Mouse (Mus musculus) gastrocnemius, postnatal 36 days (tissue): ENCODE results near the gene Smtnl1. TPM values are rescaled to one million over a fixed set of nuclear protein-coding genes. Genes with fewer than 3 reads are reported as not detected.

Experiments
- DNase-seq, 2 experiments: peaks; one replicate each; pipeline ENCODE4 v3.0.0; 2022
- intact Hi-C: fragments of 180-260 bp; cut with DNase I; formaldehyde crosslinking; loops from one replicate; pipeline ENCODE4 v1.15.1; 2025
- long read RNA-seq, 2 experiments: library from polyadenylated mRNA; stranded (forward); transcript quantifications; one replicate each; pipeline ENCODE4 v2.0.0; 2021
- total RNA-seq, 2 experiments: library from RNA; stranded (reverse); gene quantifications; 2 replicates each; pipeline ENCODE4 v1.2.3; 2021

Smtnl1 gene
- total RNA-seq: 10 to 100 TPM; 58.7 to 84.0 TPM
- long read RNA-seq, experiment 1, transcript Smtnl1-201 (8 exons, 1,761 nt): major isoform, 71 of 83 reads
- long read RNA-seq, experiment 1, partial matches to known transcripts: 6 of 83 reads
- long read RNA-seq, experiment 1, other reads (novel, unspliced or antisense): 6 of 83 reads
- long read RNA-seq, experiment 2, transcript Smtnl1-201 (8 exons, 1,761 nt): major isoform, 134 of 152 reads
- long read RNA-seq, experiment 2, partial matches to known transcripts: 12 of 152 reads
- long read RNA-seq, experiment 2, other reads (novel, unspliced or antisense): 6 of 152 reads

DNA sequence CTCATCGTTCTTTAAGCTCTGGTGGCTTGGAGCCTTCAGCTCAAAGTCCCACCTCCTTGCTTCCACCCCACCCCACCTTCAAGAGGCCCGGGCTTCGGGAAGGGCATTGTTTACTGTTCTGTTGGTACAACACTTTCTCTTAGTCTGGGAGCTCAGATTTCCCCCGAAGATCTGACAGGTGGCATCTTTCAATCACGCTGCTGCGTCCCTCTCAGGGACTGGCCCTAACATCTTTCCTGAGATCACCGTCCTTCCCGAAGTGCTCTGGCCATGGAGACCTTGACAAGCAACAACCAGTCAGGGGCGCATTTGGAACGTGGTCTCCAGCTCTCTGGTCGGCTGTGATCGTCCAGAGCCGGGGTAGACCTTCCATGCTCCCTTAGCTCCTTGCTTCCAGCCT lies at the start of gene Smtnl1:
TSS of gene Smtnl1 (minus strand) at position 101 of the 400 bp plus-strand sequence.
- no peak for DNase-seq
- intact Hi-C loops: loop anchor here (10.0 kb wide), 1 partner anchor 222 kb away; the partner anchor contains the start of gene Tnks1bp1

DNA sequence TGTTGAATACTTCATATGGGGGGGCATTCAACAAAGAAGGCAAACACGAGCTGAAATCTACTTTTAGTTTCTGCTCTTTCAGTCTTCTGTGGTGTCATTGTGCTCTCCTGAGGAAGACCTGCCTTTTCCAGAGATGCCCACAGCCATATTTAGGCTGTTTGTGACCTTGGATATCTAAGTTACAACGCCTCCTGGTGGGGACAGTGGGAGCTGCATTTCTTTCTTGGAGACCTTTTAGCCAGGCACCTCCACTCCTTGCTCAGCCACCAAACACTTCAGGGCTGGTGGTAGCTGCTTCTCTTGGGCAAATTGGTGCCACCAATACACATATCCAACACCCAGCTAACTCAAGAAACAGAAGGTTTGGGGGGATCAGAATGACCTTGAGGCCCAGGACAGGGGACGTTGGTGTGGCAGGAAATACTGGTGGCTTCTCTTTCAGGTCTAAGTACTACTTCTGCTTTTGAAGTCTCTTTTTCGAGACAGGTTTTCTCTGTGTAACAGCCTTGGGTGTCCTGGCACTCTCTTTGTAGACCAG lies 48.2 kb upstream of the Smtnl1 start:
- no peak for DNase-seq
- intact Hi-C loops: no loop called here

DNA sequence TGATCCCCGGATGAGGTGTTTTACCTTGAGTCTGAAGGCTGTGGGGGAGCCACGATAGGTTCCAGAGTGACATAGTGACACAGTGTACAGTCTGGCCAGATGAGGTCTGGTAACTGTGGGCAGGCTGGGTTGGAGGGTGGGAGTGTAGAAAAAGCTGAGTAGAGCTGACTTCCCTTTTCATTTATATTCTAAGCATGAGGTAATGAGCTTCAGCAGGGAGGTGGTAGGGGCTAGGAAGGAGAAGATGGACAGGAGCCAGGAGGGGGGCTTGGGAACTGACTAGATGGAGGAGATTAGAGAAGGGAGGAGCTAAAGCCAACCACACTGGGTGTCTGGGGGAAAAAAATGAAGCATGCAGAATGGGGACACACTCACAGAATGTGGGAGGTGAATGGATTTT lies 46.5 kb upstream of the Smtnl1 start:
- intact Hi-C loops: loop anchor here (5.0 kb wide), 1 partner anchor 37 kb away; no protein-coding TSS in a partner anchor
- no peak for DNase-seq

DNA sequence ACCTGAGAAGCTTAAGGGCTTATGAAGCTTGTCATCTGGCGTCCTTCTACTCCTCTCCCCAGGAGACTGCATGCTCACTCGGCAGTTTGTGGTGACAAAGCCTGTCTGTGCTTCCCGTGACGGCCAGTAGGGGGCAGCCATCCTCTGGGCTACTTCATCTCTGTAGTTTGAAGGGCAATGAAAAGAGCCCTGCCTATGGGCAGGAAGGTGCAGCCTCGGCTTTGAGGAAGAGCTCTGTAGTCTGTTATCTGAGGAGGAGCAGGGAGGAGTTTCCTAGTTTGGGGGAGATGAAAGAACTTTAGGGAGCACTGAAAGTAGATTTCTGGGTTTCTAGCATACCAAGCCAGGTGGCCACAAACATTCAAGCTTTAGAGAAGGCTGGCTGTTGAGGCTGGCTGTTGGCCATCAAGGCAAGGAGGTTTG lies 46.1 kb upstream of the Smtnl1 start:
- DNase-seq: peak; percentile 57 to 63
- intact Hi-C loops: loop anchor here (5.0 kb wide), 1 partner anchor 36 kb away; no protein-coding TSS in a partner anchor

DNA sequence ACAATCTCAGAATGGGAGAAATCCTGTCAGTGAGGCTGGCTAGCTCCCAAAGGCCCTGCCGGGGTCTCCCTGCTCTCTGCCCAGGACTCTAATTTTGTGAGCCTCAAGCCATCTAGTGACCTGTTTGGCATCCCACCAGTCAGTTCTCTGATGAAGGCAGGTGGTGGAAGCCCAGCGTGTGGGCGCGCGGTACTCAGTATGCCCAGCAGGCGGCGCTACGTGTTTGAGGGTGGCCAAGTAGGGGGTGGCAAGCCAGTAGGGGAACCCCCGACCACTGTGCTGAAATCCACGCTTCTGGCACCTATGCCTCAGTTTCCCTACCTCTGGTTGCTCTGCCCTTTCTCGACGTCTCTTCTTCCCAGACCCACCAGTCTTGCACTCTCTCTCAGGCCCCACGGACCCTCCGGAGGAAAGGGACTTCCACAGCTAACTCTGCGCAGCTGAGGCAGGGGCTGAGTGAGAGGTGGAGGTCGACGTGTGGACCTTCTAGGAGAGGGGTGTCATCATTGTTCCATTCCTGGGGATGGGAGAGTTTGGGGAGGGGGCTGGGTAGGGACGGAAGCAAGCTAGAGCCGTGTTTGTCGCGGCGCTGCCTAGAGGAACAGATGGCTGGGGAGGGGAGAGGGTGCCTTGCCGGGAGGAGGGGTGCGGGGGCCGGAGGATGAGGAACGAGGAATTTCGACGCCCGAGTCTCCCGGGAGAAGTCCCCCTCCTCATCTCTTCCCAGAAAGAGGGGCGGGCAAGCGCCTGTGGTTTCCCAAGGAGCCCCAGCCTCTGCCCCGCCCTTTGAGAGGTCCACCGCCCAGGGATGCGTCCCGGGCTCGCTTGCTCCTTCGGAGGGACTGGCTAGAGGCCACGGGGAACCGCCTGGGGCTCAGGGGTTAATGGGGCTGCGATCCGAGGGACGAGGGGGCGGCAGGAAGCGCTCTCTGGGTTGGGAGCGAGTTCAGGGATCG lies 43.4 kb upstream of the Smtnl1 start:
- no peak for DNase-seq
- intact Hi-C loops: loop anchor here (5.0 kb wide), 1 partner anchor 34 kb away; no protein-coding TSS in a partner anchor

DNA sequence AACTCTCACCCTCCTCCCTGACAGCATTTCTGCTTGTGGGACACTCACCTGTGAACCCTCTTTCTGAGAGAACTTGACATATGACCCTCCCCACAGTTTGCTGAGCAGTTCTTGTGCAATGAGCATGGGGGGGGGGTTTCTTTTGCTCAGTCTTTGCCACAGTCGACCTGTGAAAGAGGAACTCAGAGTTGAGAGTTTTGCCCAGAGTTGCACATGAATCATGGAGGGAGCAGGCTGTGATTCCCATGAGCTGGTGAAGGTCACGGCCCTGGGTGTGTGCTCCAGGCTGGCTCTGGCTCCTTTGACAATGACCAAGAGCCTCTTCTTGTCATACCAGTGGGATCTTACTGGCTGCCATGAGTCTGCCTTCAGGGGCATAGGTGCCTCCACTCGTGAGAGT lies 39.8 kb upstream of the Smtnl1 start:
- intact Hi-C loops: no loop called here
- DNase-seq: no peak

DNA sequence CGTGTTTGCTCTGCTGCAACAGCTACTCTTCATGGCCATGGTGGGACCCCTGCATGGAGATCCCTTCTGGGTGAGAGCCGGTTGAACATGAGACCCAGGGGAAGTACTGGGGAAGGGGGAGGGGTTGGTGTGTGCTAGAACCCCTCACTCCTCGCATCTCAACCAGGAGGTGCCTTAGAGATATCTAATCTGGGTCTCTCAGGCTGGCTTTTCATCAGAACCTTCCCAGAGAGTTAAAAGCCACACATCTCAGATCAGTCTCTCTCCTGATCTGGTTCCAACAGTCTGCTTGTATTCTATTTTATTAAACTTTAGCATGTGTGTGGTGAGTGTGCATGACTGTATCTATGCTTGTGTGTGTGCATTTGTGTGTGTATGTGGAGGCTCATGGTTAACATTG lies 39.0 kb upstream of the Smtnl1 start:
- no peak for DNase-seq
- intact Hi-C loops: no loop called here

DNA sequence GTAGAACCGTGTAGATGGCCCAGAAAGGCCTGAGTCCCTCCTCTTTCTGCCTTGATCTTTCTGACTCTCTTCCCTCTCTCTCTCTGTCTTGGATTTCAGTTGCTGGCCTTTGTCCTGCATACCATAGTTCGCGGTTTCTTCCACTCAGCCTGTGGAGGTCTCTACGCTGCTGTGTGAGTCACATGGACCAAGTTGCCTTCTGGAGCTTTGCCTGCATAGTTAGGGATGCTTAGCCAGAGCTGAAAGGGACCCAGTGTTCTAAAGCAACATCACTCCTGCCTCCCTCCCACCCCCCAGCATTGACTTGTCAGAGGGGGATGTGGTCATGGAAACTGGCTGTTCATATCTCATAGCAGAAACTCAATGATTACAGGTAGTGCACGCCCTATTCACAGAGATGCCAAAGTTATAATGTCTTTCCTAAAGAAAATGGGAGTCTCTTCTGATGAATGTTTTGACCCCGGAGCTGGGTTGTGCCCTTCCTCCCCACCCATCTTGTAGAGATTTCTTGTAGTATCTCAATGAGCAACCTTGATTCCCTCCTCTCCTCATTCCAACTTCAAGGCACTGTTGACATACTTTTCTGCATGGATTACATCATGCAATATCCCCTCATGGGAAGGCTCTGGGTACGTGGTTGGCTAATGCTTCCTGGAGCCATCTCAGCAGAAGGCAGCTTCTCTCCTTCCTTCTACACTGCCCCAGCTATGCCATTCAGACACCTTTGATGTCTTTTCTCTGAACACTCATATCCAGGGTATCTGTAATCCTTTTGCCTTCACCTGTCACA lies 37.7 kb upstream of the Smtnl1 start:
- DNase-seq: no peak
- intact Hi-C loops: no loop called here

DNA sequence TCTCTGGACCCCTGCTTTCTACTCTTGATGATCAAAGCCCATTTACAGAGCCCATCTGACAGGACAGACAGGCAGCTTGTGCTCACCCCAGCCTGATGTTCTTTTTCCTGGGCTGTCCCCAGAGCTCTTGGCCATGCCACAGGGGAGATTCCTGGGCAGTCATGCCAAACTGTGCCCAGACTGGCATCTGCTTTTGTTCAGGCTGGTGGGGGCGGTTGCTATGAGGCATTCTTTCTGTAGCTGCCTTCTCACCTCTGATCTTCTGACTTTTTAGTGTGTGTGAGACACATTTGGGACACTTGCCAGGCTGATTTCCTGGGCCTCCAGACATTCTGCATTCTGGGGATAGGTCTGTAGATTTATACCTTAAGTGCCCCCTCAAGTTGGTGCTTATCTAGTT lies 36.1 kb upstream of the Smtnl1 start:
- intact Hi-C loops: no loop called here
- DNase-seq: no peak

DNA sequence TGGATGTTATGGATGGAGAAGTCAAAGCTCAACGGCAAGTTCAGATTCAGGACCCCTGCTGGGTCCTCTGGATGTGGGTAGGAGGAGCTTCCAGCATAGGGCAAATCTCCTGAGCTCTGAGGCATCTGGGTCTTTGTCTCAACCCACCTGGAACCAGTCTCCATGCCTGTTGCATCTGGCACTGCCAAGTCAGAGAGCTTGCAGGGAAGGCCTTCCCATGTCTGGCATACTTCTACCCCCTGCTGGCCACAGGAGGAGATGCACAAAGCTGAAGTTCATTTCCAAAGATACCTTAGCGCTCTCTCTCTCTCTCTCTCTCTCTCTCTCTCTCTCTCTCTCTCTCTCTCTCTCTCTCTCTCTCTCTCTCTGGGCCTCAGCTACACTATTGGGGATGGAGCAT lies 33.3 kb upstream of the Smtnl1 start:
- peak in 1 of 2 experiments; percentile 50 for DNase-seq
- intact Hi-C loops: loop anchor here (1.0 kb wide), 1 partner anchor 24 kb away; no protein-coding TSS in a partner anchor

DNA sequence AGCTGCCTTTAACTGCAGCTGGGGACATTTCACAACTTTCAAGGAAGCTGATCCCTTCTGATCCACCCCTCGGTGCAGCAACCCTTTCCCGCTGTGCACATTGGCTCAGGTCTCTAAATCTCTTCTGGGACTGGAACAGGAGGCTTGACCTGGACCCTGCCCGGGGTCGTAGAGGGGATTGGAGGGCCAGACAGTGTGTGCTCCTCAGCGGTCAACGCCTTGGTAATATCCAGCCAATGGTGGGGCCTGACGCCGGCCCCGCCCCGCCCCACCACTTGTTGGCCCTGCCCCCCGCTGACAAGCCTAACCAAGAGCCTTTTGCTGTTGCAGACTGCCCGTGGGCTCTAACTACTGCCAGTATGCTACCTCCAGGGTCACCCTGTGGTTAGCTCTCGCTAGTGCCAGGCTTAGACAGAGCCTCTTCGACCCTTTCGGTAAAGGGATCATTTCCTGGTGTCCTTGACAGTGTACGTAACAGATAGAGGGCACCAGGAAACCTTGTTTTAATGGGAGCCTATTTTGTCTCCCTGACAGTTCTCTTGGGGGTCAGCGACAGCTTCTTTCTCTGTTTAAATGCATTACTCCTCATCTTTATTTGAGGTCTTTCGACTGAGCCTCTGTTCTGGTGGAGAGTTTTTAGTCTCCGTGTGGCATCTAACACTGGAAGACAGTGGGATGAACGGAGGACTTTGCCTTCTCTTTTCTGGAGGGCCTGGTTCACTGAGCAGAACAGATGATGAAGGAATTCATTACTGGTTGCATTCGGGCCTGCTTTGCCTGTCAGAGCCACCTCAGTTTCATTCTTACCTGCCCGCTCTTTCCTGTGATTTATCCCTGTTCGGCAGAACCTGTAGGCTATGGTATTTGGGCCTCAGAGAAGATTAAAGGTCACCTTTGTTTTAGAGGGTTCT lies 28.9 kb upstream of the Smtnl1 start:
- peak; percentile 66 to 76 for DNase-seq
- intact Hi-C loops: no loop called here

DNA sequence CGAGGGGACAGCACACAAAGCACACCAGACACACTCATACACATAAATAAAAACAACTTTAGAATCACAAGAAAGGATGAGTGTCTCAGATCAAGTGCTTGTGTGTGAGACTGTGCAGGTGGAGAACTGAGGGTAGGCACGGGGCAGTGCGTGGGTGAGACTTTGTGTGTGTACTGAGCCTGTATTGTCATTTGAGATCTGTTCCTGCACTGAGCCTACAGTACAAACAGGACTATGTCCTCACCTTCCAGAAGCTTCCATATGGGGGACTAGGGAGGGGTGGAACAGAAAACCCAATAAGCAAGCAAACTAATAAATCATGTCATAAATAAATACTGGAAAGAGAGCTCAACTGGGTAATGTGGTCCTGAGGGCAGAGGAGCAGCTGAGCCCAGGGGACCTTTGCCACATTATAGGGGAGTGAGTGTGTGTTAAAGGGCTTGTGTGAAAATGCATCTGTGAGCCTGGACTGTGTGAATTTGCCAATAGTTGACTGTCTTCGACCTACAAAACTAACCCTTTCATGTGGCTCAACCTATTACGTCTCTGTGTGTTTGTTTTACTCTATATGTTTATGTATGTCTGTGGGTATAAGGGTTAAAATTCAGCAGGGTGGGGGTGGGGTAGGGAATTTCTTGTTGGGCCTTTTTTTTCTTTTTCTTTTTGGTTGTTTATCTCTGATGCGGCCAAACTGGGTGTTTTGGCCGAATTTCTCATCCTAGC lies 28.1 kb upstream of the Smtnl1 start:
- intact Hi-C loops: no loop called here
- no peak for DNase-seq

DNA sequence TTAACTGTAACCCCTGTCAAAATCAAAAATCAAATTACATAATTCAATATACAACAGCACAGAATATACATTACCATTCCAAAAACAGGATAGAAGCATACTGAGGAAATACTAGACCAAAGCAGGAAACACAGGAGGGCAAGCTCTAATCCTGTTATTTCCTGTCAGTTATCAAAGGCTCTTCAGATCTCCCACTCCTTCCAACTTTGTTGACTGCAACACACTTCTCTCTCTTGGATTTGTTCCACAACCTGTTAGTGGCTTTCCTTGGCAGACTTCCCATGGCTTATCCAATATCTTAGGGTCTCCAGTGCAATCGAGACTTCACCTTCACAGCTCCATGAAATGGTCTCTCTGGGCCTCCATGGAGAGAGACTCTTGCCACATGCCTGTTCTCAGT lies 22.8 kb upstream of the Smtnl1 start:
- intact Hi-C loops: no loop called here
- no peak for DNase-seq

DNA sequence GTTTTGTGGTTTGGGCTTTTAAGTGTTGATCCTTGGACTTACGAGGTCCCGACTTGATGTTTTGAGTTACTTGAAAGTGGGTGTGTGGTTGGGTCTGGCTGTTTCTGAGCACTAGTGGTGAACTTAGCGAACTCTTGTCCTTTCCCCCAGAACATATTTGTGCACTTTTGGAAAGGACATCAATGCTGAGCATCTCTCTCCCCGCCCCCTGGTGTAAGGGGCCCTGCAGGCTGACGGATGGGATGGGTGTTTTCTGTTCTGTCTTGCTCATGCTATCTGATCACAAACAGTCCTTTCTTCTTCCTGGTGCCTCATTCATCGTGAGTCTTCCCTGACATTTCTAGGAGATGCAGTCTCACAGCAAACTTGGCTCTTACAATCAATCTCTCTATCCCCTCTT lies 21.2 kb upstream of the Smtnl1 start:
- intact Hi-C loops: no loop called here
- no peak for DNase-seq

DNA sequence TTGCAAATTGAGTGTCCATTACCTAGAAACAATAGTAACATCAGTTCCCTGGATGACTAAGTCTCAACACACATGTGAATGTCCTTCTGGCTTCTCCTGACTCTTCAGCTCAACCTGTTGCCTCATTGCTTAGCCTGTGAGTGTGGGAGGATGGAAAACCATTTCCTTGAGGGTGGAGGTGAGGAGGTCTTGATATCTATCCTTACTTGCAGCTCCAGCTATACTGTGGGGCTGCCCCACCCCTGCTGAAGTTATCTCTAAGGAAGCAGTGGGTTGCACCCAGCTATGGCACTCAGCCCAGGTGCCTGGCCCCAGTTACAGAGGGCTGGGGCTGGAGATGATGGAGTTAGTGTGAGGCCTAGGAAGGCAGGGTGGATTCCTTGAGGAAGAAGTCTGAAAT lies 19.5 kb upstream of the Smtnl1 start:
- intact Hi-C loops: no loop called here
- no peak for DNase-seq

DNA sequence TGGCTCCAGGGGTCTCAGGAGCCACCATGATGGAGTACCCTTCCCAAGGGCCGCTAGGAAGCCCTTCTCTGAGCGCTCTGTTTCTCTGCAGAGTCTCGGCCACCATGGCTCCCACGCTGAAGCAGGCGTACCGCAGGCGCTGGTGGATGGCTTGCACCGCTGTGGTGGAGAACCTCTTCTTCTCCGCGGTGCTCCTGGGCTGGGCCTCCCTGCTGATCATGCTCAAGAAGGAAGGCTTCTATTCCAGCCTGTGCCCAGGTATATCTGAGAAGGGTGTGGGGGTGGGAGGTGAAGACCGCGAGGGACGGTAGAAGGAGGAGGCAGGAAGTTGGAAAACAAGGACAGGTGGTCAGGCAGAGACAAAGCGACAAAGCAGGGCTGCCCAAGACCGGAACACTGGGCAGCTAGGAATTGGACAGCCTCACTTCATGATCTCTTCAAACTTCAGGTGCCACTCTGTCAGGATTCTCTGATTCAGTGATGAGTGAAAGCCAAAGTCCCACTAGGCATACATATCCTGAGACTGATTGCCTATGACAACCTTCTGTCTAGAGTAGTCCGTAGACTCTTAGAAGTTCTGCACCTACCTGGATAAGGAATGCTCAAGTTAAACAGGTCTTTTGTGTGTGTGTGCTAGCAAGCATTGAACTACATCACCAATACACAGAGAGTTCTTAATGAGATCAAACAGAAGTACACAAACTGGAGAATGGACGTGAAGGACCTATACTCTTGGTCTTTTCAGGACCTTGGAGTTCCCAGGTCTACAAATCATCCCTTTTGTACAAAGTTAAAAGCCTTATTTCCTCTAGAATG lies 18.5 kb upstream of the Smtnl1 start:
- intact Hi-C loops: no loop called here
- no peak for DNase-seq

DNA sequence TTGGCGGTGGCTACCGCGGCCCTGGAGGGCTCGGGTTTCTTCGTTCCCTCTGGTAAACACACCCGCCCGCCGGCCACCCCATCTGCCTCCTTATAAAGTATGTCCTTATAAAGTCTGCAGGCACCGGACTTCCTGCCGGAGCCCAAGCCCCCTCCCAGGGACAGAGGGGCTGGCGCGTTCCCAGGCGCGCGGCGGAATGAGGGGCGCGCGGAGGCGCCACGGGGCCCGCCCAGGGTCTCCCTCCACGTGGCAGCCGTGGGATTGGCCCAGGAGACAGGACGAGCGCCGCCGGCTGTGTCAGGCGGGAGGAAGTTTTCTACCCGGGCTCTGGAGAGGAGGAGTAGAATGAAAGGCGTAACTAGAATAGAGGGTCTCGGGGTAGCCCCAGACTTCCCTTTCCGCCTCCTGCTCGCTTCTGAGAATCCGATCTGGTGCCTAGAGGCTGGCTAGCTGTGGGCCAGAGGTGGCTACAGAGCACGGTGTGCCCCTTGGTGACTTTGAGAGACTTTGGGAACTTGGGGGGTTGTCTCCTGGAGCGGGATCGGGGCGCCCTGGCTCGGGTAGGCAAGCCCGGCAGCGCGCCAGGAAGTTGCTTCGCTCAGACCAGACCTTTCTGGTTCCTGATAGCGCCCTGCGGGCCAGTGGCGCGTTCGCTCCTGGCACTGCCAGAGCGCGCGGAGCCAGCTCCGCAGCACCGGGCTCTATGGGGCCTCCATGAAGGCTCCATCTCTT lies 17.7 kb upstream of the Smtnl1 start:
- DNase-seq: peak; percentile 69 to 71
- intact Hi-C loops: no loop called here
